Mouse (Mus musculus) myocyte (in vitro differentiated cells): Measurements from ENCODE around the gene Atoh7. TPM values are rescaled to one million over a fixed set of nuclear protein-coding genes. Genes with fewer than 3 reads are reported as not detected.
A peak's percentile ranks its signal among the peaks of the same experiment; 100 is the strongest.

ENCODE experiments used
- H3K27me3 ChIP-seq: one replicate; pipeline ENCODE4 v1.6.1; 2011; ENCODE audit not compliant: control insufficient read depth, insufficient read depth, insufficient read length
- H3K36me3 ChIP-seq: one replicate; pipeline ENCODE4 v1.6.1; 2011; ENCODE audit not compliant: control insufficient read depth, insufficient read depth
- H3K4me2 ChIP-seq: one replicate; pipeline ENCODE4 v1.6.1; 2011; ENCODE audit warnings: low read depth, control low read depth
- H3K4me3 ChIP-seq: one replicate; pipeline ENCODE4 v1.5.1; 2011; ENCODE audit warnings: mild to moderate bottlenecking, control low read depth, moderate library complexity
- H3K79me2 ChIP-seq: one replicate; pipeline ENCODE4 v1.6.1; 2011; ENCODE audit not compliant: control insufficient read depth, insufficient read depth
- H3ac ChIP-seq: one replicate; pipeline ENCODE4 v1.6.1; 2011; ENCODE audit not compliant: control insufficient read depth, insufficient read length
- CEBPB ChIP-seq: IDR thresholded peaks from 2 replicates; pipeline ENCODE4 v1.6.1; 2011; ENCODE audit warnings: mild to moderate bottlenecking, moderate library complexity; ENCODE audit not compliant: poor library complexity, insufficient read depth, severe bottlenecking
- E2F4 ChIP-seq: IDR thresholded peaks from one replicate; pipeline ENCODE4 v1.6.1; 2011; ENCODE audit warnings: mild to moderate bottlenecking, control low read depth, moderate library complexity; ENCODE audit not compliant: insufficient read depth
- MAX ChIP-seq: IDR thresholded peaks from one replicate; pipeline ENCODE4 v1.6.1; 2011; ENCODE audit warnings: low read depth, mild to moderate bottlenecking, control low read depth
- MYOD1 ChIP-seq, 3 experiments: IDR thresholded peaks; one replicate each; pipeline ENCODE4 v1.6.1; 2011; ENCODE audit warnings: control low read depth in 2 of 3, low read depth in 2 of 3, mild to moderate bottlenecking in 2 of 3, moderate library complexity in 1 of 3; ENCODE audit not compliant: insufficient read length in 2 of 3, control insufficient read depth in 1 of 3
- MYOG ChIP-seq, 3 experiments: IDR thresholded peaks; one replicate each; pipeline ENCODE4 v1.6.1; 2011; ENCODE audit warnings: control low read depth in 2 of 3, low read depth in 2 of 3, mild to moderate bottlenecking in 2 of 3; ENCODE audit not compliant: insufficient read length in 2 of 3, control insufficient read depth in 1 of 3, insufficient read depth in 1 of 3
- POLR2A ChIP-seq: IDR thresholded peaks from one replicate; pipeline ENCODE4 v1.6.1; 2011; ENCODE audit warnings: low read depth, mild to moderate bottlenecking, control low read depth, moderate library complexity; ENCODE audit not compliant: insufficient read length
- POLR2AphosphoS2 ChIP-seq: IDR thresholded peaks from one replicate; pipeline ENCODE4 v1.6.1; 2011; ENCODE audit warnings: low read depth, control low read depth; ENCODE audit not compliant: insufficient read length
- REST ChIP-seq: IDR thresholded peaks from one replicate; pipeline ENCODE4 v1.6.1; 2011; ENCODE audit warnings: mild to moderate bottlenecking, control low read depth, moderate library complexity; ENCODE audit not compliant: insufficient read depth, insufficient read length
- SRF ChIP-seq: IDR thresholded peaks from one replicate; pipeline ENCODE4 v1.6.1; 2011; ENCODE audit warnings: low read depth; ENCODE audit not compliant: control insufficient read depth, insufficient read length
- TCF12 ChIP-seq: IDR thresholded peaks from one replicate; pipeline ENCODE4 v1.6.1; 2011; ENCODE audit warnings: mild to moderate bottlenecking, control low read depth; ENCODE audit not compliant: poor library complexity, insufficient read depth, severe bottlenecking
- TCF3 ChIP-seq: IDR thresholded peaks from one replicate; pipeline ENCODE4 v1.6.1; 2011; ENCODE audit warnings: low read depth, control low read depth; ENCODE audit not compliant: insufficient read length
- USF1 ChIP-seq: IDR thresholded peaks from one replicate; pipeline ENCODE4 v1.6.1; 2011; ENCODE audit warnings: low read depth, mild to moderate bottlenecking, control low read depth, moderate library complexity
- polyA plus RNA-seq: library from polyadenylated mRNA; unstranded; fragments of >200 nt; fragmentation: generic; extraction: Trizol; gene quantifications from one replicate; pipeline ENCODE4 v1.2.1, GENCODE M21; 2012; ENCODE audit warnings: missing spikeins

The Atoh7 gene
- polyA plus RNA-seq, 1 experiment, result not detected

DNA sequence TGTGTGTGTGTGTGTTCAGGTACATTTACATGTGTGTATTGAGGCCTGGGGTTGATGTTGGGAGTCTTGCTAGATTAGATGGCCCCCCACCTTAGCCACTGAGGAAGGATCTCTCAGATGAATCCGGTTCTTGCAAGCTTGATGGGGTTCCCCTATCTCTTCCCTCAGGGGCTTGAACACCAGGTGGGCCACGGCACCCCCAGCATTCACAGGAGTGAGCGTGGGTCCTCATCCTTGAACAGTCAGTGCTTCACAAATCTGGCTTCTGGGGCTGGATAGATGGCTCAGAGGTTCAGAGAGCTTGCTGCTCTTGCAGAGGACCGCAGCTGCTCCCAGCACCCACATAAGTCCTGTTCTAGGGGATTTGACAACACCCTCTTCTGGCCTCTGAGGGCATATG is 26.7 kb downstream of the Atoh7 start:
- no peak for TF ChIP-seq E2F4
- no peak overlapping the region for H3K4me2 ChIP-seq

DNA sequence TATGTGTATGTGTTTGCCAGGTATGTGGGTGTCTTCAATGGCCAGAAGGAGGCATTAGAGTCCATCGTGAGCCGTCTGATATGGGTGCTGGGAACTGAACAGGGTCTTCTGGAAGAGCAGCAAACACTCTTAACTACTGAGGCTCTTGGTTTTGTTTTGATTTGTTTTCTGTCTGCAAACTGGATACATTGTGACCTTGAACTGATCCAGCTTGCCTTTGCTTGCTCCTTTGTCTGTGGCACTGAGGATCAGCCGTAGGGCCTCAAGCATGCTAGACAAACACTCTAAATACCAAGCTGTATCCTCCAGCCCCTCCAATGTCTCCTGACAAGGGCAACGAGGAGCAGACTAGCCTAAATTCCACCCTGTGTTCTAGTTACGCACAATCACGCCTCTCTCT is 27.7 kb downstream of the Atoh7 start:
- Histone ChIP-seq H3ac (no peak overlapping the region), H3K36me3 (no peaks in the 10 kb centered on the region), H3K4me2 (no peak overlapping the region), H3K27me3 (no peaks in the 10 kb centered on the region), H3K4me3 (no peak overlapping the region), H3K79me2 (no peaks in the 10 kb centered on the region)
- TF ChIP-seq REST, result no peak
- no peak for TF ChIP-seq CEBPB
- no peak for TF ChIP-seq POLR2AphosphoS2
- no peak for TF ChIP-seq TCF12
- no peak for TF ChIP-seq SRF
- TF ChIP-seq MYOG (IDR thresholded peaks at IDR 0.05; ENCODE audit: control insufficient read depth in 1 of 3, insufficient read depth in 1 of 3, insufficient read length in 2 of 3, low read depth in 2 of 3), result no peak
- no peak for TF ChIP-seq MAX
- TF ChIP-seq POLR2A, result no peak
- no peak for TF ChIP-seq MYOD1 (IDR thresholded peaks at IDR 0.05; ENCODE audit: control insufficient read depth in 1 of 3, insufficient read length in 2 of 3, low read depth in 2 of 3)
- TF ChIP-seq TCF3, result no peak
- TF ChIP-seq E2F4, result no peak
- no peak for TF ChIP-seq USF1

More for the DNA sequence above, 26.7 kb downstream of the Atoh7 start:
- Histone ChIP-seq H3K4me3 (no peak overlapping the region), H3K36me3 (no peaks in the 10 kb centered on the region), H3ac (no peak overlapping the region), H3K27me3 (no peaks in the 10 kb centered on the region), H3K79me2 (no peaks in the 10 kb centered on the region)

DNA sequence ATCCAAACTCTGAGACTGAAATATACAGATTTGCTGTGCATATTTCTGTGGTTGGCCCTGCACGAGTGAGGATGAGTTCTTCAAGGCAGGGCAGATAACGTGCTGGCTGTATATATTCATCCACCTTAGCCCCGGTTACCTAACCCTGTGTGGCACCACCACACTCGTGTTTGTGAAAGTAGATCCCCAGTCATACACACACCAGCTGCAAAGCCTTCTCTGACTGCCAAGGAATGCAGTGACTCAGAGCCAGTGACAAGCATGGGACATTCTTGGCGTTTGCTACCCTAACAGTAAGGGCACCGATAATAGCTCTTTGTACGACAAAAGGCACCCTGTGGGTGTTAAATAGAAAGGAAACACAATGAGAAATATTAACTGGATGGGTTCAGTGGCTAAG is 28.8 kb downstream of the Atoh7 start:
- peak overlapping the region; percentile 58 for H3K4me2 ChIP-seq

DNA sequence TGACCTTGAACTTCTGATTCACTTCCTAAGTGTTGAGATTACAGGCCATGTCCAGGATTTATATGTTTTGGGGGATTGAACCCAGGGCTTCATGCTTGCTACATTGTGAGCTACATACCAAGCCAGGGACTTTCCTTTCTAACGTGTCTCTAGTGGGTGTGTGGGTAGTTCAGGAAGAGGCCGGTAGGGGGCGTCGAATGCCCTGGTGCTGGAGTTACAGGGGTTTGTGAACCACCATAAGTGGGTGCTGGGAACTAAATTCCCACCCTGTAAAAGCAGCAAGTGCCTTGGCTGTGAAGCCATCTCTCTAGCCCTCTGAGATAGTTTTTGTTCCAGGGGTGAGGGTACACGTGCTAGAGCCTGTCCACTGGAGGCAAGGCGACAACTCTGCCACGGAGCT is 31.0 kb downstream of the Atoh7 start:
- Histone ChIP-seq H3ac (no peak overlapping the region), H3K36me3 (no peaks in the 10 kb centered on the region), H3K4me3 (no peak overlapping the region), H3K27me3 (no peaks in the 10 kb centered on the region), H3K79me2 (no peaks in the 10 kb centered on the region), H3K4me2 (no peak overlapping the region)
- TF ChIP-seq TCF3 (no peak), REST (no peak)

More for the DNA sequence above, 28.8 kb downstream of the Atoh7 start:
- peak; percentile 76 for TF ChIP-seq TCF3
- 0 out of 2 replicates have a peak, but pooled peaks have one; percentile 31 for TF ChIP-seq CEBPB
- TF ChIP-seq MAX, result no peak
- TF ChIP-seq POLR2AphosphoS2, result no peak
- TF ChIP-seq SRF, result no peak
- TF ChIP-seq E2F4, result no peak
- peak; percentile 61 to 96 (median 86) for TF ChIP-seq MYOG (IDR thresholded peaks at IDR 0.05; ENCODE audit: control insufficient read depth in 1 of 3, insufficient read depth in 1 of 3, insufficient read length in 2 of 3, low read depth in 2 of 3)
- peak; percentile 32 to 96 (median 84) for TF ChIP-seq MYOD1 (IDR thresholded peaks at IDR 0.05; ENCODE audit: control insufficient read depth in 1 of 3, insufficient read length in 2 of 3, low read depth in 2 of 3)
- TF ChIP-seq POLR2A, result no peak
- TF ChIP-seq TCF12, result peak; percentile 84
- no peak for TF ChIP-seq REST
- no peak for TF ChIP-seq USF1
- Histone ChIP-seq H3ac (no peak overlapping the region), H3K36me3 (no peaks in the 10 kb centered on the region), H3K27me3 (no peaks in the 10 kb centered on the region), H3K4me3 (no peak overlapping the region), H3K79me2 (no peaks in the 10 kb centered on the region)

DNA sequence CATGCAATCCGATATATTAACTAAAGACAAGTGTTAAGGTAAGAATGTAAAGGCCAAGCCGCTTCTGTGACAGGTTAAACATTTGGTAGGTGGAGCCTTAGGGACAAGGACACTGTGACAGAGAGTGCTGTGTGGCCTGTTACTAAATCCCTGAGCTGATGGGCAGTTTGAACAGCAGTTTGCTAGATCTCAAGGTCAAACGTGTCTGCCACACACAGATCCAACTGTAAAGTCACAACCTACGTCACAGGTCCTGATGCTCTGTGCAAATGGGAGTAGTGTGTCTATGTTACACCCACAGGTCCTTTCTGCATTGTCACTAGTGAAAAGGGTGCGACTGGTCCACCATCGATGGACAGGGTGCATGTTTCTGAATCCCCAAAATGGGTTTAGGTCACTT is 32.9 kb downstream of the Atoh7 start:
- Histone ChIP-seq H3K4me2 (no peak overlapping the region), H3K27me3 (no peaks in the 10 kb centered on the region), H3ac (no peak overlapping the region), H3K36me3 (no peaks in the 10 kb centered on the region), H3K4me3 (no peak overlapping the region), H3K79me2 (no peaks in the 10 kb centered on the region)
- TF ChIP-seq USF1 (no peak), POLR2AphosphoS2 (no peak), MYOD1 (IDR thresholded peaks at IDR 0.05; ENCODE audit: control insufficient read depth in 1 of 3, insufficient read length in 2 of 3, low read depth in 2 of 3) (no peak), REST (no peak), E2F4 (no peak), TCF12 (no peak), MAX (no peak), MYOG (IDR thresholded peaks at IDR 0.05; ENCODE audit: control insufficient read depth in 1 of 3, insufficient read depth in 1 of 3, insufficient read length in 2 of 3, low read depth in 2 of 3) (no peak), POLR2A (no peak), SRF (no peak), TCF3 (no peak), CEBPB (no peak)
